Mouse (Mus musculus) forebrain, embryonic 15.5 days (tissue): ENCODE measurements around the gene Pbxip1. TPM values are rescaled to one million over a fixed set of nuclear protein-coding genes. Genes with fewer than 3 reads are reported as not detected.

ENCODE experiments used
- ATAC-seq: fragments of 200-750 bp; cut with Nextera tagmentation; replicated peaks from 2 replicates; pipeline ENCODE4 v1.8.0; 2017; ENCODE audit warnings: mild to moderate bottlenecking, moderate TSS enrichment, moderate library complexity
- H3K27ac ChIP-seq: fragments of 300-500 bp; sonication (generic); replicated peaks from 2 replicates; pipeline ENCODE4 v1.5.1; 2015; ENCODE audit warnings: mild to moderate bottlenecking, inconsistent platforms
- H3K27me3 ChIP-seq: fragments of 300-500 bp; sonication (generic); 2 replicates; pipeline ENCODE4 v1.6.1; 2015; ENCODE audit warnings: inconsistent platforms
- H3K36me3 ChIP-seq: fragments of 300-500 bp; sonication (generic); 2 replicates; pipeline ENCODE4 v1.6.1; 2015; ENCODE audit warnings: mild to moderate bottlenecking, inconsistent platforms
- H3K4me1 ChIP-seq: fragments of 300-500 bp; sonication (generic); 2 replicates; pipeline ENCODE4 v1.6.1; 2015; ENCODE audit warnings: inconsistent platforms
- H3K4me2 ChIP-seq: fragments of 300-500 bp; sonication (generic); replicated peaks from 2 replicates; pipeline ENCODE4 v1.6.1; 2015; ENCODE audit warnings: mild to moderate bottlenecking, inconsistent platforms
- H3K4me3 ChIP-seq: fragments of 300-500 bp; sonication (generic); 2 replicates; pipeline ENCODE4 v1.5.1; 2015; ENCODE audit warnings: mild to moderate bottlenecking, inconsistent platforms
- H3K9ac ChIP-seq: fragments of 300-500 bp; sonication (generic); replicated peaks from 2 replicates; pipeline ENCODE4 v1.6.1; 2015; ENCODE audit warnings: mild to moderate bottlenecking, inconsistent platforms
- H3K9me3 ChIP-seq: fragments of 300-500 bp; sonication (generic); 2 replicates; pipeline ENCODE4 v1.6.1; 2016; ENCODE audit warnings: inconsistent platforms
- WGBS: fragments of 180-500 bp; shearing (Covaris S2); methylation state at CpG from one replicate; pipeline ENCODE4 v1.1.7; 2015; ENCODE audit warnings: mixed read lengths; 5-methylcytosine and 5-hydroxymethylcytosine counted together
- polyA plus RNA-seq: library from polyadenylated mRNA; unstranded; fragments of >200 nt; fragmentation: Nextera tagmentation; extraction: Ambion mirVana; gene quantifications from 2 replicates; pipeline ENCODE4 v1.2.1, GENCODE M21; 2015

Pbxip1 gene
- polyA plus RNA-seq, 1 experiment from 2014 or later, result 15.1 TPM

DNA sequence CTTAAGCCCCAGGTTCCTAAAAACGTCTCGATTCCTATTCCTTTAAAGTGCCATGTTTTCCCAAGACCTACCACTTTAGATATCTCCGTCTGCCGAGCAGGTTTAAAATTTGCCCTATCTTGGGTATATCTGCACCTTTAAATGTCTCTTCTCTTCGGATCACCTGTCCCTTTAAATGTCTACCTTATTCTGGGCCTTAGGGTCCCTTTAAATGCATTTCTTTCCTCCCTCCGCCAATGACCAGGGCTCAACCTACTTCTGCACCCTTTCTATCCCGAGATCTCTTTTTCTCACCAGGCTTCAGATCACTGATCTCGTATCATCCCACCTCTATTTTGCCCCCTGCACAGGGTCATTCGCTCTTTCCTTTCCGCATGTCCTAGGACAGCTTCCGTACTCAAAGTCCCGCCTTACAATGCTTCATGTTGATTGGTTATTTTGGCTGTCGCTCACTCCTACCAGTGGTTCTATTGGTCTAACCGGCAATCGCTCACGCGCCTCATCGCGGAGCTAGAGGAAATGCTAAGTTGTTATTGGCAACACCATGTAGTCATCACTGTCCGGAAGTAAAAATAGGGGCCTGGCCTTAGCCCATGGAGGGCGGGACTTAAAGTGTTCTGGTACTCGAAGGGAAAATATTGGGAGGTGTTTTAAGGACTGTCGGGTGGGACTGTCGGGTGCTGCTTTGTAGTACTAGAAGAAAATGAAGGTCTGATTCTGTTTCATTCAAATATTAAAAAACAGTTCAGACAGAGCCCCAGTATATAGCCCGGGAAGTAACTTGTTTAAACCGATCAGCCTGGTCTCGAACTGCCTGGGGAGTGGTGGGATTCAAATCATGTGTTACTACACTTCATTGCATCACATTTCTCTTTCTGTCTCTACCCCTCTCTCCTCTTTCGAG is 24.8 kb upstream of the Pbxip1 start, which contains the start of gene Flad1:
Gene Flad1 (minus strand): TSS at position 381 of the 904 bp plus-strand sequence.
- peak within 1 kb of the TSS; percentile 71 for H3K27ac ChIP-seq
- H3K9ac ChIP-seq, result peak within 1 kb of the TSS; percentile 60

GRCm38 (mm10) chr3:89416158-89416557 is 20.3 kb upstream of the Pbxip1 start:
- ATAC-seq, result no peak

More for the DNA sequence above, 24.8 kb upstream of the Pbxip1 start, which contains the start of gene Flad1:
- peak; percentile 100 for ATAC-seq
- H3K9me3 ChIP-seq, result no peaks in the 10 kb centered on the region
- WGBS, result 6% methylated on average over 28 of the region's 28 CpGs
- peaks cover 26% of the 10 kb centered on the region for H3K36me3 ChIP-seq
- peak within 1 kb of the TSS; percentile 69 for H3K4me3 ChIP-seq
- peaks cover 26% of the 10 kb centered on the region for H3K4me1 ChIP-seq
- H3K27me3 ChIP-seq, result no peaks in the 10 kb centered on the region
- peak within 1 kb of the TSS; percentile 67 for H3K4me2 ChIP-seq

GRCm38 (mm10) chr3:89417131-89417530 is 19.4 kb upstream of the Pbxip1 start:
- Histone ChIP-seq H3K4me3 (peak overlapping the region; percentile 58), H3K4me1 (peaks cover 45% of the 10 kb centered on the region), H3K9me3 (no peaks in the 10 kb centered on the region), H3K36me3 (peaks cover 20% of the 10 kb centered on the region), H3K27me3 (no peaks in the 10 kb centered on the region), H3K27ac (peak overlapping the region; percentile 87), H3K9ac (peak overlapping the region; percentile 47), H3K4me2 (peak overlapping the region; percentile 85)
- WGBS, result 14% methylated on average over 2 of the region's 2 CpGs
- no peak for ATAC-seq

More at GRCm38 (mm10) chr3:89416158-89416557, 20.3 kb upstream of the Pbxip1 start:
- 95% methylated on average over 8 of the region's 8 CpGs for WGBS
- Histone ChIP-seq H3K27ac (no peak overlapping the region), H3K4me2 (no peak overlapping the region), H3K9ac (no peak overlapping the region), H3K9me3 (no peaks in the 10 kb centered on the region), H3K27me3 (no peaks in the 10 kb centered on the region), H3K4me3 (no peak overlapping the region), H3K4me1 (peaks cover 40% of the 10 kb centered on the region), H3K36me3 (peaks cover 20% of the 10 kb centered on the region)

- peak overlapping the region; percentile 58 for H3K4me3 ChIP-seq
- H3K27me3 ChIP-seq, result no peaks in the 10 kb centered on the region
- H3K4me1 ChIP-seq, result peaks cover 43% of the 10 kb centered on the region
- H3K27ac ChIP-seq, result peak overlapping the region; percentile 87
- peaks cover 20% of the 10 kb centered on the region for H3K36me3 ChIP-seq
- no peaks in the 10 kb centered on the region for H3K9me3 ChIP-seq
- H3K4me2 ChIP-seq, result peak overlapping the region; percentile 85
- H3K9ac ChIP-seq, result peak overlapping the region; percentile 47
- WGBS, result under 1% methylated on average over 20 of the region's 20 CpGs
- ATAC-seq, result peak; percentile 59
These were observed 18.7 kb upstream of the Pbxip1 start for GRCm38 (mm10) chr3:89417840-89418169.

- Histone ChIP-seq H3K9ac (peak within 1 kb of the TSS; percentile 48), H3K4me3 (peak within 1 kb of the TSS; percentile 58)
- under 1% methylated on average over 39 of the region's 39 CpGs for WGBS
These were observed 18.2 kb upstream of the Pbxip1 start, which contains the start of the genes Cks1b and Shc1 for GRCm38 (mm10) chr3:89418170-89418860. TSS of gene Cks1b (minus strand) at chr3:89418383. TSS of gene Shc1 (plus strand) at chr3:89418443.

GRCm38 (mm10) chr3:89418861-89419250 is 17.6 kb upstream of the Pbxip1 start:
- Histone ChIP-seq H3K27me3 (no peaks in the 10 kb centered on the region), H3K9me3 (no peaks in the 10 kb centered on the region), H3K27ac (peak overlapping the region; percentile 87), H3K4me3 (peak overlapping the region; percentile 58), H3K36me3 (peaks cover 19% of the 10 kb centered on the region), H3K4me1 (peaks cover 43% of the 10 kb centered on the region), H3K4me2 (peak overlapping the region; percentile 85), H3K9ac (peak overlapping the region; percentile 48)
- ATAC-seq, result peak; percentile 5; the same call in 1 of the 2 replicates
- WGBS, result 0% methylated on average over 16 of the region's 16 CpGs

More at GRCm38 (mm10) chr3:89418170-89418860, 18.2 kb upstream of the Pbxip1 start, which contains the start of the genes Cks1b and Shc1:
- Histone ChIP-seq H3K27me3 (no peaks in the 10 kb centered on the region), H3K4me1 (peaks cover 43% of the 10 kb centered on the region), H3K36me3 (peaks cover 20% of the 10 kb centered on the region), H3K4me2 (peak within 1 kb of the TSS; percentile 85), H3K27ac (peak within 1 kb of the TSS; percentile 87), H3K9me3 (no peaks in the 10 kb centered on the region)
- ATAC-seq, result peak; percentile 95

DNA sequence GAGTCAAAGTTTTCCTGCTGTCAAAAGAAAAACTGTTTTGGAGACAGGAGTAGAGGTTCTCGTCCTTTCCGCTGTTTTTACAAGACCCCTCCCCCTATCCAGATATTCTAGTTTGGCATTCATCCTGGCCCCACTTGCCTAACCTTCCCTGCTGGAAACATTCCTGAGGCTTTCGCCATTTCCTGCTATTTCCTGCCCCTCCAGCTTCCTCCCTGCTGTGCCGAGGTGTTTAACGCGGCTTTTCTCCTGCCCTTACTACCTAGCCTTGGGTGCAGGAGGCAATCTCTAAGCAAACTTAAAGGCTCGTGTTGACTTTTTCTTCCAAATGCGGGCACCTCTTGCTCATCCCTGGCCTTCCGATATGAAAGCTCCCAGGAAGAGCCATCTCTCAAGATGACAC is 16.9 kb upstream of the Pbxip1 start:
- peaks cover 43% of the 10 kb centered on the region for H3K4me1 ChIP-seq
- no peak for ATAC-seq
- H3K27ac ChIP-seq, result peak overlapping the region; percentile 87
- H3K9me3 ChIP-seq, result no peaks in the 10 kb centered on the region
- WGBS, result 6% methylated on average over 9 of the region's 9 CpGs
- peak overlapping the region; percentile 58 for H3K4me3 ChIP-seq
- H3K36me3 ChIP-seq, result peaks cover 12% of the 10 kb centered on the region
- H3K4me2 ChIP-seq, result peak overlapping the region; percentile 85
- no peaks in the 10 kb centered on the region for H3K27me3 ChIP-seq
- H3K9ac ChIP-seq, result peak overlapping the region; percentile 48

DNA sequence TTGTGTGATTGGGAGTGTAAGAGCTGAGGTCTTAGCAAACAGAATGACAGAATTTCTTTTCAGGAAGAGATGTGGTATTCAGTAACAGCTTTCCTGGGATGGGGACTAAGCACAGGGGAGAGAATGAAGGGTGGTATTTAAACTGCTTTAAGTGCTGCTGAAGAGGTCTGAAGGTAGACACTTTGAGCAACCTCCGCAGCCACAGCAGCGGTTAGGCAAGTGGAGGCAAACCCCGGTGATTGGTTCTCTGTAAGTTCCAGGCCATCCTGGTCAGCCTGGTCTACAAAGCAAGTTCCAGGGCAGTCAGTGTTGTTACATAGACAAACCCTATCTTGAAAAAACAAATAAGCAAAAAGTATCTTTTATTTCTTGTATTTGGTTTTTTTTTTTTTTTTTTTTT is 16.5 kb upstream of the Pbxip1 start:
- ATAC-seq, result no peak
- H3K9me3 ChIP-seq, result no peaks in the 10 kb centered on the region
- 28% methylated on average over 3 of the region's 3 CpGs for WGBS
- H3K4me1 ChIP-seq, result peaks cover 43% of the 10 kb centered on the region
- H3K9ac ChIP-seq, result peak overlapping the region; percentile 48
- peak overlapping the region; percentile 58 for H3K4me3 ChIP-seq
- H3K27ac ChIP-seq, result peak overlapping the region; percentile 87
- no peaks in the 10 kb centered on the region for H3K27me3 ChIP-seq
- peaks cover 8% of the 10 kb centered on the region for H3K36me3 ChIP-seq
- peak overlapping the region; percentile 85 for H3K4me2 ChIP-seq

DNA sequence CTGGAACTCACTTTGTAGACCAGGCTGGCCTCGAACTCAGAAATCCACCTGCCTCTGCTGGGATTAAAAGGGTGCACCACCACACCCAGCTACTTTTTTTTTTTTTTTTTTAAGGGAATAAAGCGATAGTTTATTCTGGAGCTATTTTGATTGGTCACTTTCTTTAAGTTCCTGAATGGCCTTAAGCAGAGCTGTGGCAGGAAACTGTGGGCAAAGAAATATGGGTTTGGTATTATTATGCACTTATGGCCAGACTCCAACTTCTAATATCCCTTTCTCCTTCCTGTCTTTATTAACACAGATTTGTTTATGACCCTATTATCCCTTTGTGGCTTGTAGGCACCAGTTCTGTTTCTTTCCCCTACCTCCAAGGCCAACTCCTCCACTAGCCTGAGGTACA is 16.1 kb upstream of the Pbxip1 start:
- H3K4me1 ChIP-seq, result peaks cover 43% of the 10 kb centered on the region
- H3K27ac ChIP-seq, result no peak overlapping the region
- 73% methylated on average over 2 of the region's 2 CpGs for WGBS
- no peak overlapping the region for H3K4me3 ChIP-seq
- no peaks in the 10 kb centered on the region for H3K9me3 ChIP-seq
- H3K4me2 ChIP-seq, result no peak overlapping the region
- H3K9ac ChIP-seq, result no peak overlapping the region
- no peak for ATAC-seq
- H3K36me3 ChIP-seq, result 0 out of 2 replicates have a peak, but pooled peaks cover 5% of the 10 kb centered on the region
- no peaks in the 10 kb centered on the region for H3K27me3 ChIP-seq

- Histone ChIP-seq H3K4me2 (peak overlapping the region; percentile 43), H3K27me3 (no peaks in the 10 kb centered on the region), H3K9me3 (no peaks in the 10 kb centered on the region), H3K9ac (peak overlapping the region; percentile 40), H3K4me3 (peak overlapping the region; percentile 27), H3K4me1 (peaks cover 41% of the 10 kb centered on the region), H3K27ac (no peak overlapping the region), H3K36me3 (no peaks in the 10 kb centered on the region)
- ATAC-seq, result 0 out of 2 replicates have a peak, but pooled peaks have one; percentile 23
- 6% methylated on average over 11 of the region's 11 CpGs for WGBS
These were observed 15.3 kb upstream of the Pbxip1 start for GRCm38 (mm10) chr3:89421002-89421774.

DNA sequence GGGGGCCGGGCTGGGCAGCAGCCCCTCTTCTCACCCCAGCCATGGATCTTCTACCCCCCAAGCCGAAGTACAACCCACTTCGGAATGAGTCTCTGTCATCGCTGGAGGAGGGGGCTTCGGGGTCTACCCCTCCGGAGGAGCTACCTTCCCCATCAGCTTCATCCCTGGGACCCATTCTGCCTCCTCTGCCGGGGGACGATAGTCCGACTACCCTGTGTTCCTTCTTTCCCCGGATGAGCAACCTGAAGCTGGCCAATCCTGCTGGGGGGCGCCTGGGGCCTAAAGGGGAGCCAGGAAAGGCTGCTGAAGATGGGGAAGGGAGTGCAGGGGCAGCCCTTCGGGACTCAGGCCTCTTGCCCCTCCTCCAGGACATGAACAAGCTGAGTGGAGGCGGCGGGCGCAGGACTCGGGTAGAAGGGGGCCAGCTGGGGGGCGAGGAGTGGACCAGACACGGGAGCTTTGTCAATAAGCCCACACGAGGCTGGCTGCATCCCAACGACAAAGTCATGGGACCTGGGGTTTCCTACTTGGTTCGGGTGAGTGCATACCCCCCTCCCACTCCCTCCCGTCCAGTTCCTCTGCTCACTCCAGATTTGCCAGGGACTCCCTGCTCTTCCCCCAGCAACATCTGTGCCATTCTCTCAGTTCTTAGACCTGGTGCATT is 14.6 kb upstream of the Pbxip1 start:
- Histone ChIP-seq H3K4me3 (peak overlapping the region; percentile 27), H3K27me3 (no peaks in the 10 kb centered on the region), H3K4me2 (peak overlapping the region; percentile 43), H3K4me1 (peaks cover 34% of the 10 kb centered on the region), H3K9ac (peak overlapping the region; percentile 40), H3K27ac (no peak overlapping the region), H3K36me3 (no peaks in the 10 kb centered on the region), H3K9me3 (no peaks in the 10 kb centered on the region)
- ATAC-seq, result no peak
- 7% methylated on average over 22 of the region's 22 CpGs for WGBS
